Mouse (Mus musculus) lung, postnatal 25 days (tissue): ENCODE data around the gene Tyrobp.

Experiments used
- DNase-seq: peaks from one replicate; pipeline ENCODE4 v3.0.0; 2022; ENCODE audit warnings: low spot score

Gene Tyrobp

GRCm38 (mm10) chr7:30413596-30413995, at the start of gene Tyrobp:
Tyrobp (plus strand) TSS chr7:30413760.
- peak; percentile 43 for DNase-seq

GRCm38 (mm10) chr7:30367466-30367865, 46.1 kb upstream of the Tyrobp start:
- DNase-seq, result no peak

GRCm38 (mm10) chr7:30373501-30373962, 40.0 kb upstream of the Tyrobp start:
- peak; percentile 96 for DNase-seq

- DNase-seq, result no peak
These were observed 33.5 kb upstream of the Tyrobp start for GRCm38 (mm10) chr7:30380061-30380460.

- no peak for DNase-seq
These were observed 29.5 kb upstream of the Tyrobp start for GRCm38 (mm10) chr7:30384106-30384505.

- DNase-seq, result no peak
These were observed 20.6 kb upstream of the Tyrobp start for GRCm38 (mm10) chr7:30392746-30393520.

GRCm38 (mm10) chr7:30393631-30394030, 19.9 kb upstream of the Tyrobp start:
- DNase-seq, result no peak

- DNase-seq, result peak; percentile 80
These were observed 19.2 kb upstream of the Tyrobp start for GRCm38 (mm10) chr7:30394379-30394778.

- DNase-seq, result peak; percentile 18
These were observed 18.7 kb upstream of the Tyrobp start for GRCm38 (mm10) chr7:30394871-30395270.

GRCm38 (mm10) chr7:30399671-30400070, 13.9 kb upstream of the Tyrobp start:
- DNase-seq, result no peak

GRCm38 (mm10) chr7:30402343-30402742, 11.2 kb upstream of the Tyrobp start:
- no peak for DNase-seq

- no peak for DNase-seq
These were observed 4.9 kb upstream of the Tyrobp start for GRCm38 (mm10) chr7:30408639-30409038.

- no peak for DNase-seq
These were observed 3.8 kb upstream of the Tyrobp start for GRCm38 (mm10) chr7:30409789-30410188.

- DNase-seq, result no peak
These were observed 2.5 kb upstream of the Tyrobp start for GRCm38 (mm10) chr7:30411023-30411422.

- DNase-seq, result peak; percentile 17
These were observed 819 bp upstream of the Tyrobp start for GRCm38 (mm10) chr7:30412735-30413147.

- no peak for DNase-seq
These were observed 4.3 kb downstream of the Tyrobp start for GRCm38 (mm10) chr7:30417856-30418255.

GRCm38 (mm10) chr7:30419561-30420499, 6.3 kb downstream of the Tyrobp start, which contains the start of gene Hcst:
Hcst (minus strand) TSS chr7:30419854.
- no peak for DNase-seq

- no peak for DNase-seq
These were observed 7.1 kb downstream of the Tyrobp start for GRCm38 (mm10) chr7:30420673-30421072.

GRCm38 (mm10) chr7:30421175-30421889, 7.8 kb downstream of the Tyrobp start, which contains the start of gene Nfkbid:
Nfkbid (plus strand) TSS chr7:30421732.
- peak; percentile 80 for DNase-seq

GRCm38 (mm10) chr7:30421890-30422435, 8.4 kb downstream of the Tyrobp start:
- DNase-seq, result peak; percentile 91

- DNase-seq, result no peak
These were observed 9.0 kb downstream of the Tyrobp start for GRCm38 (mm10) chr7:30422560-30422959.
